Mouse (Mus musculus): Measurements from ENCODE around the gene Cdh6.

GRCm38 (mm10) chr15:13067429-13068212 lies 105.9 kb downstream of the Cdh6 start:
- TF ChIP-seq ZNF384 (IDR thresholded peaks at IDR 0.05; ENCODE audit: low read depth, low read length), result no peak
- no peak for TF ChIP-seq HCFC1 (IDR thresholded peaks at IDR 0.05; ENCODE audit: borderline replicate concordance, insufficient read depth, low read length)
- no peak for TF ChIP-seq CHD2 (IDR thresholded peaks at IDR 0.05; ENCODE audit: low read depth, low read length)

All from ES-E14 (cell line).